Mouse (Mus musculus) gastrocnemius, postnatal 10 days (tissue): ENCODE results near the gene Slc17a9. TPM values are rescaled to one million over a fixed set of nuclear protein-coding genes. Genes with fewer than 3 reads are reported as not detected.
A peak's percentile ranks its signal among the peaks of the same experiment; 100 is the strongest.
"Not testable (repeated sequence)": the region's sequence is repeated elsewhere in the genome, so short reads cannot be mapped to it uniquely, and the experiment has no call there.

Experiments
- DNase-seq: peaks from one replicate; pipeline ENCODE4 v3.0.0; 2021; ENCODE audit warnings: mixed read lengths
- total RNA-seq, 2 experiments: library from RNA; stranded (reverse); gene quantifications; 2 replicates each; pipeline ENCODE4 v1.2.3; 2021

Slc17a9 gene
- total RNA-seq, 2 experiments from 2014 or later = 0.52 to 1.8 TPM

DNA sequence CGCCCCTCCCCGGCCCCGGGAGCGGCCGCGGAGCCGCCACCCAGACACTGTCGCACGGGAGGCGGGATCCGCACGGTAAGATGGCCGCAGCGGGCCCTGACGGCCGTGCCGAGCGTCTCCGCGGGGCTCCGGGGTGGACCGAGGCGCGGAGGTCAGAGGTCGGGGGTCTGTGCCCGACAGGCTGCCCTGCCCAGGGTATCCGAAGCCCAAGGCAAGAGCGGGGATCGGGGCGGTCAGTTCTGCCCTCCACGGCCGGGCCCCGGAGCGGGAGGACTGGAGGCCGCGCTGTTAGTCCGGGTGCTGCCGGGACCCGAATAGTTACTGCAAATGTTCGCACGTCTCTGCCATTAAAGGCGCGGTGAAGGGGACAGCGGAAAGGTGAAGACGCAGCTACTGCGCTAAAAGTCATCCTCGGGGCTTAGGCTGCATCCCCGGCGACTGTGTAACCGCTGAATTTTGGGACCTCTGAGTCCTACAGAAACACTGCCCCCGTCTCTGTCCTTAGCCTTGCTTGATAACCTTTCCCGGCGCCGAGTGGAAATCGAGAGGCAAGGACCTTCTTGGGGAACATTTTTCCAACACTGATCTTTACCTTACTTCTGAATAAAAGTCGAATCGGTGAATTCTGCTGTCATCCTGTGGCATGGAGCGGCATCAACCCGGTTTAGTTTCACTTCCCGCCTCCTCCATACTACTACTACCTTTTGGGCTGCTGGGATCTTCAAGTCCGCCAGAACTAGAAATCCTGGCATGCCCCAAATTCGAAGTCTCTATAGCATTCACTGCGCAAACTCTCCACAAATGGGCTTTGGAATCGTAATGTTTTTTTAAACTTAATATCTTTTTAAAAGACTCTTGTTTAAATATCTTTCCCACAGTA, 14.5 kb upstream of the Slc17a9 start:
- DNase-seq = no peak

DNA sequence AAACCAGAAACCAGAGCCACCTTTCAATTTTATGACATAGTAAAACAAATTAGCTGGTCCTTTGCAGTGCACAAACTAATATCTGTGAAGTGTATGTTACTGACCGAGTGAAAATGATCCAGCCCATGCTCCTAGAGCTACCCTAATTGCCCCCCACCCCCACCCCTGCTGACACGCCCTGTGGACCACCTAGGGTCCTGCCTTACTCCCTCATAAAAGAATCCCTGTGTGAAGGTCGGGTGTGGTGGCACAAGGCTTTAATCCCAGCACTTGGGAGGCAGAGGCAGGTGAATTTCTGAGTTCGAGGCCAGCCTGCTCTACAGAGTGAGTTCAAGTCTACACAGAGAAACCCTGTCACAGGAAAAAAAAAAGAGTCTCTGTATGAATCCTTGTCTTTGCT, 13.5 kb upstream of the Slc17a9 start:
- no peak for DNase-seq

GRCm38 (mm10) chr2:180712037-180712689, 12.9 kb upstream of the Slc17a9 start:
- no peak for DNase-seq

DNA sequence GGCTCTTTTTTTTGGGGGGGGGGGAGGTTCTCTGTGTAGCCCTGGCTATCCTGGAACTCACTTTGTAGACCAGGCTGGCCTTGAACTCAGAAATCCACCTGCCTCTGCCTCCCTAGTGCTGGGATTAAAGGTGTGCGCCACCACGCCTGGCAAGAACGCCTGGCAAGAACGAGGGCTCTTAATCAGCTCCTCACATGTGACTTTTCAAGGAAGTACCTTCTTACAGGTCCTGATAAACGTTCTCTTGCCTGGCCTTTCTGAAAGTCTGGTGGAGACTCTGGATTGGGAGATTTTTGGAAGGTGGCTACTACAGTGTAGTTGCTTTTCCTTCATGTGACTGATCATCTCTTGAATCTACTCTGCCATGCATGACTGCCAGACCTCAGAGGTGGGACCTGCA, 2.3 kb upstream of the Slc17a9 start:
- DNase-seq = not testable (repeated sequence)

DNA sequence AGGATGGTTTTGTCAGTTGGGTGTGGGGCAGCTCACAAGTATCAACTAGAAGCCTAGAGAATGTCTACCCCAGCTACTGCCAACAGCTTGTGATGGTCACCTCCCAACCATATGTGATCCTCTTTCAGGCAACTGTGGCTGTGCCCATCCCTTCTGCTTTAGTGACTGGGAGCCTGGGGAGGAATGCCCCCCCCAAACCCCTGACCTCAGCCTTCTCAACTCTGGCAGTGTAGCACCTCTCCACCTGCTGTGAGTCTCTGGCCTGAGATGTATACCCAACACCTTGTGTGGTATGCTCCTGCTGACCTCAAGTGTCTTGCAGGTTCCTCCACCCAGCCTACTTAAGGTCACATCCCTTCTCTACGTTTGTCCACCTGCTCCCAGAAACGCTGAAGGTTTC, 1.2 kb upstream of the Slc17a9 start:
- no peak for DNase-seq

- DNase-seq = no peak
These were observed 333 bp downstream of the Slc17a9 start for GRCm38 (mm10) chr2:180725414-180725778.

GRCm38 (mm10) chr2:180725856-180726629, 980 bp downstream of the Slc17a9 start:
- no peak for DNase-seq

GRCm38 (mm10) chr2:180726658-180727442, 1.8 kb downstream of the Slc17a9 start:
- no peak for DNase-seq

DNA sequence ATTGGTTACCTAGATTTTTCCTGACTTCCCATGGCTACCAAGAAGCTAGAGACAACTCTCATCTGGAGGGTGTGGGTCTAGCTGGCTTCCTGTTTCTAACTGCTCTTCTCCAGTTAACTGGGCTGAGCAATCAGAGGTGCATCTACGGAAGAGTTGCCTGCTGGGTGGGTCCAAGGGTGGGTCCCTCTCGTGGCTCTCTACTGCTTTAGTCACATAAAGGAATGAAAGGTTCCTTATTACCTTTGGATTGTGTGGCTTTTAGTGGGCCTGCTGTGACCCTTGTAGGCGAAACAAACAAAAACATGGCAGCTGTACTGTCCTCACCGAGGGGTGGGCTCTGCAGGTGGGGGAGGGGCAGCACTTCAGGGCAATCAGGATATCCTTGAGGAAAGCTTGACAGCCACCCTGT, 2.6 kb downstream of the Slc17a9 start:
- no peak for DNase-seq

DNA sequence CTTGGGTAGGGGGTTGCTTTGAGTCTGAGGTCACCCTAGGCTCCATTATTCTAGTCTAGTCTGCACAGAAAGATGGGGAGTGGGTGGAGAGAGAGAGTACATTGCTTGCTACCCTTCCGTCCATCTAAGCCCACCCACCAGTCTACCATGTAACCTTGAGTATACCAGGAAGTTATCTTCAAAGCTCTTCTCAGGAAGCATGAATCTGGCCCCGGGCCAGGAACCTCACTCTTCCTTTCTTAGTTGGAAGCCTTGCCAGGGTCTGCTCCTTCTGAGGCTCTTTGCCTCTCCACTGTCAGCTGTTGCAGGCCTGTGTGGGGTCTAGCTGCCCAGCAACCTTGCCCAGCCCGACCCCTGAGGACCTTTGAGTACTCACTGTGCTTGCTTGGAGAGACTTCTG, 6.0 kb downstream of the Slc17a9 start:
- no peak for DNase-seq

- no peak for DNase-seq
These were observed 6.9 kb downstream of the Slc17a9 start for GRCm38 (mm10) chr2:180731984-180732383.

GRCm38 (mm10) chr2:180735232-180735631, 10.2 kb downstream of the Slc17a9 start:
- DNase-seq = no peak

DNA sequence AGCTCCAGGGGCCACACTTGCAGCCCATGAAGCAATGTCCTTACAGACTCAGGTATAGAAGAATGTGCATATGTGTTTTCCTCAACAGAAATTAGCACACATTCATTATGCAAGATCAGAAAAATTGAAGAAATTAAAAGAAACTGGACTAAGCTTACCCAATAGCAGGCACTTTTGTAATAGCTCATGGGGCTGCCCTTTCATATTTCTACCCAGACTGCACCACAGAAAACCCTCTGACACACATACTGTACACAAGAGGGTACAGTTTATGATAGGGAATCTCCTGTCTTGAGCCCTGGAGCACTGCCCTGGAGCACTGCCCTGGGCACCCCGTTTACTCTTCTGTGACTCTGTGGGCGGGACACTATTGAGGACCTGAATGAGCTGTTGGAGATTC, 12.9 kb downstream of the Slc17a9 start:
- no peak for DNase-seq

DNA sequence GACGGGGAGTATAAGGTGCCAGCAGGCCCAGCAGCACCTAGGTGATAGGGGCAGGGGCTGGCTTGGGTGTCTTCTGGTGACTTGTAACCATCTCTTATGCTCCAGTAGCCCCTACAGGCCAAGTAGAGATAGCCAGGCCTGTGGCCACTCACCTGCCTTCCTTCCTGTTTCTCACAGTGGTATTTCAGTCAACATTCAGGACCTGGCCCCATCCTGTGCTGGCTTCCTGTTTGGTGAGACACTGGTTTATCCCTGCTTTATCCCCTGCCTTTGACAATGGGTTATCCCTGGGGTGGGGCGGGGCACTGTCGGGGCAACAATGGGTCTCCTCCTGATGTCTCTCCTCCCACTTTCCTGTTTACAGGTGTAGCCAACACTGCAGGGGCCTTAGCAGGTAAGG, 15.3 kb downstream of the Slc17a9 start:
- DNase-seq = no peak

DNA sequence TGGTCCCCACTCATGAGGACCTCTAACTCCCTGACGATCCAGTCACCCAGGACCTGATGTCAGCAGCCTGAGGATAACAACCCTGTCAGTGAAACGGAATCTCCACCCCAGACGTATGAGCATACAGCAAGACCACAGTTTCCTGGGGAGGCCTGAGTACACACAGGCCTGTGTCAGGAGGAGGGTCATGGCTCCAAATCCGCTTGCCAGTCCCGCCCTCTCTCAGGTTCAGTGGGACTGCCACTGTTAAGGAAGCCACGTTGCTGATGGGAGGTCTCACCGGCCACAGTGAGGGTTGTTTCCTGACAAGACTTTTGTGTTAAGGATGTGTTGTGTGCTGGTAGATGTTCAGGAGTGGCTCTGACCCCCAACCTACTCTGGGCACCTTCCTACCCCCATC, 16.4 kb downstream of the Slc17a9 start:
- no peak for DNase-seq

DNA sequence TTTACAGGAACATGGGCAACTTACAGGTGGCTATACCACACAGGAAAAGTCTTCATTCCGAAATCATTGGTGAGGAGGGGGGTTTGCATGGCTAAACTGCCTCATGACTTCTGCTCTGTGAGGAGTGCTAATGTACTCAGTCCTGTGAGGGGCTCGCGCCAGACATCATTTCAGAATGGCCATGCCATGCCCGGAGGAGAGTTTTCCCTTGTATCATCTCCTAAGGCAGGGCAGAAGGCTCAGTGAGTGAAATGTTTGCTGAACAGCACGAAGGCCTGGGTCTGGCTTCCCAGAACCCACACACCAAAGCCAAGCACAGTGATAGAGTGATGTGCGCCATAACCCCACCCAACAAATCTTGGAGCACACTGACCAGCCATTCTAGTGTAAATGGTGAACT, 17.8 kb downstream of the Slc17a9 start:
- no peak for DNase-seq

- DNase-seq = no peak
These were observed 18.3 kb downstream of the Slc17a9 start for GRCm38 (mm10) chr2:180743321-180743720.

- peak; percentile 86 for DNase-seq
These were observed 20.3 kb downstream of the Slc17a9 start for GRCm38 (mm10) chr2:180745248-180745927.

DNA sequence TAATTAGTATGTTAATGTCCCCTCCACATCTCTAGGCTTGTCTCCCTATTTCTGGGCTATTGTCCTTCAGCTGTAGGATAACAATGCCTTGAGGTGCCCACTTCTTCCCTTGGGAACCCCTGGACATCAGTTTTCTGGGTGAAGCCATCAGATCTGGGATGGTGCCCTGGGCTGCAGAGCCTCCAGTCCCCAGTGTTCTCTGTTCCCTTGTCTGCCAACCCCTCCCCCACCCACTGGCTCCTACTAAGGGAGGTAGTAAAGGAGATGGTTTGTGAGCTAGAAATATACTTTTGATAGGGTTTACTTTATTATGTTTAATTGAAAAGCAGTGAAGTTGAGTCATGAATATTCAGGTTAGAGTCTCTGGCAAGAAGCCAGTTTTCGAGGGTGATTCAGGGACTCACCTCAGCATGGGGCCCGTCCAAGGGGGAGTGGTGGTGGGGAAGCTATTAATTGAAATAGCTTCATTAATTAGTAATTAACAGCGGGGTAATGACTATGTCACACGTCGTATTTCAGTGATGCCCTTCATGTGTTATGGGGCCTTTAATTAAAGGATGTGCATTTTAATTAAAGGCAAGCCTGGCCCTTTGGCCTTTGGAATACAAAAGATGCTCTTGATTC, 21.6 kb downstream of the Slc17a9 start:
- no peak for DNase-seq

DNA sequence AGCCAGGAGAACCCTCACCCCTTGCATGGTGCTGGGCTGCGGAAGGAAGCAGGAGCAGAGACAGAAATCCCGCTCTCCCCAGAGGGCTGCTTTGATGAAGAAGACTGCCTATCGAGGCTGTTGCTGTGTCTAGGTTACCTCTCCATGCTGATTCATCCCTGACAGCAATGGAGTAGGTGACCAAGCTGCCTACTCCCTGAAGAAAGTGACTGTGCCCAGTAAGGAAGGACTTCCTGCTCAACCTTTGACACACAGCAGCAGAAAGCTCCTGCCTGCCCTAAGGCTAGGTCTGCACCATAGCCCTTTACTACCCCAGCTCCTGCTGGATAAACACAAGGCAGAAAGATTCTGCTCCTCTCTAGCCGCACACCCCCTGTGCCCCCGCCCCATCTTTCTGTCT, 23.8 kb downstream of the Slc17a9 start:
- DNase-seq = no peak
